Mouse (Mus musculus) A20 (cell line): ENCODE results near the gene Foxp2.

Experiments
- DNase-seq: peaks from one replicate; pipeline ENCODE4 v3.0.0-alpha.2; 2011; ENCODE audit warnings: low read depth, low spot score

Foxp2 gene

DNA sequence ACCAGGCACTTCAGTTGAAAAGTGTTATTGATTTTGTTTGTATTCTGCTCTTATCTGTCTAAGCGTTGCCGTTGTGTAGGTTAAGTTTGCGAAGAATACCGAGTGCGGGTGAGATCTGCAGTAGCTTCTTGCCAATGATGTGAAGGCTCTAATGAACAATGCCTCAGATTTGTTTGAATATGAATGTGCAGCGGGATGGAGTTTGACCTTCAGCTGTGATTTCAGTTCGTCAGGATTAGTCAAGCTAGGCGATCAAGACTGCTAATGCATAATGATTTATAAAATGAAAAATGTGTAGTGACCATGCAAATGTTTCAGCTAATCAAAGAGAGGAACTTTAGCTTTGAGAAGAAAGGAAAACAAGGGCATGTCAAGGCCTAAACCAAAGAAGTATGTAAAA is 469.1 kb downstream of the Foxp2 start:
- no peak for DNase-seq

DNA sequence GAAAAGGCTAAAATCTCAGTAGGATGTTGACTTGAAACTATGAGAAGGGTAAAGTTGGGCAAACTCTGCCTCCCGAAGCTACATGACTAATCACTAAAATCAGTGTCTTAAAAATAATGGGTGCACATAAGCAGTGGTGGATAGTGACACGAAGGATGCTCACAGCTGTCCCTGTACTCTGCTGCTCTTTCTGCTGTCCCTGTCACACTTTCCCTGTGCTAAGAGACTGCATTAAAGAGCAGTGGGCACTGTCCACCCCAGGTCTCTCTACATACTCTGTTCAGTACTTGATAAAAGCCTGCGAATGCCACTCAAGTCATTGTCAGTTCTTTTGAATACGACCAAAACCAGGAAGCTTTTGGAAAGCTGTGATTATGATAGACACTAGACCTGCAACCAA is 469.7 kb downstream of the Foxp2 start:
- no peak for DNase-seq

DNA sequence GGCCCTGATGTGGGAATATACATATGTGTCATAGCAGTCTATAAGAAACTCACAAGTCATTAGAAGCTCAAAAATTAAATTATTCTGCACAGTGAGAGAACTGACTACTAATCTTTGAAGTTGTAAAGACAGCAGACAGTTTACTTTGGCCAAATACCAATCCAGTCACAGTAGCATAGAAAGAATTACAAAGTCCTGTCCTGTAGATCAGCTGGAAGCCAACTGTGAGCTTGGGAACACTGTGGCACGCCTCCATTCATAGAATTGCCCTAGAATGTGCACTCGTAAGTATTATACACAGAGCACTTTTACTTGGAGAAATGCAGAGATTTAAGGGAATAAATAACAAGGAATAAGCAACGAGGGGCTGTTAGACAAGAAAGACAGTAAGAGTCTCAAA is 472.5 kb downstream of the Foxp2 start:
- DNase-seq: no peak

- peak; percentile 35 for DNase-seq
Measured at GRCm38 (mm10) chr6:15378261-15378660, 477.1 kb downstream of the Foxp2 start.

DNA sequence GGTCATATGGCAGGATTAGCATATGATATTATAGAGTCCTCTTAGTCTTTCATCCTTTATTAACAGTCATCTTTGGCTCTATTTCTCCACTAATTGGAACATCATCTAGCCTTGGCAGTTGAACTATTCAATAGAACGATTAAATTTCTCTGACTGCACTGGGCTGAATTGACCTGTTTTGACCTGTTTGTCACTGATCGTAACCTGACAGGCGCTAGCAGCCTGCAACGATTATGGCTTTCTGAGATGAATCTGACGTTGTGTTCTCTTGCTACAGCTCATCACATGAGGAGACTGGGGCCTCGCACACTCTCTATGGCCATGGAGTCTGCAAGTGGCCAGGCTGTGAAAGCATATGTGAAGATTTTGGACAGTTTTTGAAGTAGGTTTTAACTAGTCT is 495.3 kb downstream of the Foxp2 start:
- no peak for DNase-seq

DNA sequence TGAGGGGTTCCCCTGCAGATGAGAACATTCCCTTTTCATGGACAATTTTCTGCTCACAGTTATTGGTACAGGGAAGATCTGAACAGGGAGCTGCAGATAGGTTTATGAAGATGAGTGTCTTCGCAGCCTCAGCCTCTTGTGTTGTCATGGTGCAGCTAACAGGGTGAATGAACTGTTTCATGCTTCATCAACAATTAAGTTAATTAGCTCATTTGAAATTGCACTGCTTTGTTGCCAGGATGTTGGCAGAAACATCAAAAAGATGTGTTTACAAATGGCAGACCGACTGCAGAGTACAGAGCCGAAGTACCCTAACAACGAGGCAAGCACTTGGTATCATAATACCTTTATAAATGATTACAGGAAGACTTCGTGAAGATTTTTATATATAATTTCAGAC is 496.3 kb downstream of the Foxp2 start:
- DNase-seq: no peak

GRCm38 (mm10) chr6:15401138-15401537 is 500.0 kb downstream of the Foxp2 start:
- no peak for DNase-seq

GRCm38 (mm10) chr6:15402026-15402425 is 500.9 kb downstream of the Foxp2 start:
- no peak for DNase-seq

GRCm38 (mm10) chr6:15415099-15415498 is 514.0 kb downstream of the Foxp2 start:
- DNase-seq: no peak

DNA sequence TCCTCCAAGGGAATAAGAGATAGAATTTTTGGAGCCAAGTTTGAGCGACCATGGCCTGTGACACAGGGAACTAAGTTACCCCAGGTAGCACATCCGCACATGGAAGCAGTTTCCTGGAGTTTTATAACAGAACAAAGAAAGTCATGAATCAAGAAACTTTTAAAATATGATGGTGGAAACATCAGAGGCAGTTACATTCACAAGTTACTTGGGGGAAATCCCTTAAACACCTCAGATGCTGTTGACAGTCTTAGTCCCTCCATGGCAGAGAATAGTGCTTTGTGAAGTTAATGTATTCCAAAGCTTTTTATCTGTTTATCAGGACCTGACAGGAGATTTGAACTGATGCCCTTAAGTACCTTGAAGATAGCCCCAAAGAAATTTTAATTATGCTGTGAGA is 558.6 kb downstream of the Foxp2 start:
- DNase-seq: no peak

- no peak for DNase-seq
Measured at GRCm38 (mm10) chr6:15463390-15463789, 562.2 kb downstream of the Foxp2 start.

GRCm38 (mm10) chr6:15465471-15465870 is 564.3 kb downstream of the Foxp2 start:
- no peak for DNase-seq

- no peak for DNase-seq
Measured at GRCm38 (mm10) chr6:15466634-15467033, 565.5 kb downstream of the Foxp2 start.

DNA sequence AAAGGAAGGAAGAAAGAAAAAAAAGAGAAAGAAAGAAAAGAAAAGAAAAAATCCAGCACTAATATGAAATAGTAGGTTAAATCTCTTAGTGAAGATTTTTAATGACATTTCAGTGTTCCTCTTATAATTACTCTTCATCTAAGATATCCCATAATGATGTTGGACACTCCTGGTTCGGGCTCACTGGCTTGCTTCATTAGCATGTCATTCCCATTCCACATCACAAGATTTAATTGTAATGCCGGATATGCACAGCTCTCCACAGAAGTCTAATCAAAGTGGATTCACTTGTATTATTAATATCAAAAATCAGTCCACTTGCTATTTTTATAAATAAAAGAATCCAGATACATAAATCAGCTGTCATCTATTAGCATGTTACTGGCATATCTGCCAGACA is 585.8 kb downstream of the Foxp2 start:
- DNase-seq: no peak
